Mouse (Mus musculus) hindbrain, embryonic 11.5 days (tissue): ENCODE results near the gene Pcnx2. TPM values are rescaled to one million over a fixed set of nuclear protein-coding genes. Genes with fewer than 3 reads are reported as not detected.

Experiments
- ATAC-seq: fragments of 200-750 bp; cut with Nextera tagmentation; 2 replicates; pipeline ENCODE4 v1.8.0; 2017; ENCODE audit warnings: mild to moderate bottlenecking, moderate TSS enrichment, moderate library complexity; ENCODE audit not compliant: low FRiP score
- DNase-seq: peaks from one replicate; pipeline ENCODE4 v3.0.0-alpha.2; 2015; ENCODE audit warnings: low spot score
- H3K27ac ChIP-seq: fragments of 300-500 bp; sonication (generic); 2 replicates; pipeline ENCODE4 v1.5.1; 2014; ENCODE audit warnings: mild to moderate bottlenecking, low read depth, low read length
- H3K27me3 ChIP-seq: fragments of 300-500 bp; sonication (generic); 2 replicates; pipeline ENCODE4 v1.6.1; 2014; ENCODE audit warnings: mild to moderate bottlenecking, low read length, moderate library complexity, mixed read lengths; ENCODE audit not compliant: control insufficient read depth, insufficient read depth
- H3K36me3 ChIP-seq: fragments of 300-500 bp; sonication (generic); 2 replicates; pipeline ENCODE4 v1.6.1; 2014; ENCODE audit warnings: mild to moderate bottlenecking, low read length, moderate library complexity, mixed read lengths; ENCODE audit not compliant: control insufficient read depth, insufficient read depth
- H3K4me1 ChIP-seq: fragments of 300-500 bp; sonication (generic); replicated peaks from 2 replicates; pipeline ENCODE4 v1.6.1; 2014; ENCODE audit warnings: low read length, mixed read lengths; ENCODE audit not compliant: control insufficient read depth, insufficient read depth
- H3K4me2 ChIP-seq: fragments of 300-500 bp; sonication (generic); replicated peaks from 2 replicates; pipeline ENCODE4 v1.6.1; 2014; ENCODE audit warnings: mild to moderate bottlenecking, low read depth, low read length
- H3K4me3 ChIP-seq: fragments of 300-500 bp; sonication (generic); 2 replicates; pipeline ENCODE4 v1.5.1; 2014; ENCODE audit warnings: low read depth, low read length
- H3K9ac ChIP-seq: fragments of 300-500 bp; sonication (generic); 2 replicates; pipeline ENCODE4 v1.6.1; 2014; ENCODE audit warnings: low read depth, low read length
- H3K9me3 ChIP-seq: fragments of 300-500 bp; sonication (generic); 2 replicates; pipeline ENCODE4 v1.6.1; 2016; ENCODE audit warnings: low read length; ENCODE audit not compliant: control insufficient read depth
- WGBS: fragments of 180-500 bp; shearing (Covaris S2); extraction: QIAGEN DNeasy Blood & Tissue Kit; methylation state at CpG from one replicate; pipeline ENCODE4 v1.1.7; 2014; 5-methylcytosine and 5-hydroxymethylcytosine counted together
- polyA plus RNA-seq: library from polyadenylated mRNA; unstranded; fragments of >200 nt; fragmentation: Nextera tagmentation; extraction: Ambion mirVana; gene quantifications from 2 replicates; pipeline ENCODE4 v1.2.1, GENCODE M21; 2014

Pcnx2 gene
- polyA plus RNA-seq, 1 experiment from 2014 or later, result 0.46 TPM

DNA sequence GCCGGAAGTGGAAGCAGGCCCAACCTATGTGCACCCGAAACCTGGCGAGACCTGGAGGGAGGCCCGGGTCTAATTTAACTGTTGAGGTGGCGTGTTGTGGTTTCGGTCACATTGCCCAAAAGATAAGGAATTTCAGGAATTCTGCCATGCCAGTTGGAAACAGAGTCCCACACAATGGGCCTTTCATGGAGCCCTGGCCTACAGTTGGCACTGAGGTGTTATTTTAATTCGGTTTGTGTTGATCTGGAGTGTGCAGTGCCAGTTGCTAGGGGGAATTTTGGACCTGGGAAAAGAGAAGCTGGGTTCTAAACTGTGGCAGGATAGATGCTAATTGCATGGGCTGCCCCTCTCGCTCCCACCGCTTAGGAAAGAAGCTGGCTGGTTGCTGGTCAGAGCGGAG is 22.2 kb upstream of the Pcnx2 start:
- 71% methylated on average over 10 of the region's 10 CpGs for WGBS
- no peak overlapping the region for H3K4me2 ChIP-seq
- no peaks in the 10 kb centered on the region for H3K27me3 ChIP-seq
- no peaks in the 10 kb centered on the region for H3K9me3 ChIP-seq
- no peak overlapping the region for H3K4me3 ChIP-seq
- no peaks in the 10 kb centered on the region for H3K4me1 ChIP-seq
- H3K36me3 ChIP-seq, result no peaks in the 10 kb centered on the region
- no peak overlapping the region for H3K27ac ChIP-seq
- H3K9ac ChIP-seq, result no peak overlapping the region
- no peak for DNase-seq
- ATAC-seq, result no peak

DNA sequence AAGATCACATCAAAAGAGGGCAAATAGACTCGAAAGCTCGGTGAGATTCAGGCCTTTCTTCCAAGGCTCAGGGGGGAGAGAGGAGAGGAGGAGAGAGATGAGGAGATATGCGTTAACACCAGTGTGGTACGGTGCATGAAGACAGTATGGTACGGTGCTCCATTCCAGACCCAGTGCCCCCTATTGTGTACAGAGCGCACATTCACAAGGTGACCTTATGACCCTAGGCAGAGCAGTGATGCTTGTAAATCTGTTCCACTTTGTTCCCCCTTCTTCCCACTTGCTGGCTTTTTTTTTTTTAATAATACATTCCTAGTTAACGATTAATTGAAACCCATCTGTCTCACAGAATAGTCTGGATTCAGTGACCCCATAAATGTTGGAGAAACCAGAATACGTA is 21.4 kb upstream of the Pcnx2 start:
- Histone ChIP-seq H3K9ac (no peak overlapping the region), H3K27ac (no peak overlapping the region), H3K27me3 (no peaks in the 10 kb centered on the region), H3K4me2 (no peak overlapping the region), H3K36me3 (no peaks in the 10 kb centered on the region), H3K4me1 (no peaks in the 10 kb centered on the region), H3K9me3 (no peaks in the 10 kb centered on the region), H3K4me3 (no peak overlapping the region)
- 35% methylated on average over 8 of the region's 8 CpGs for WGBS
- DNase-seq (peak; percentile 14), ATAC-seq (no peak)

DNA sequence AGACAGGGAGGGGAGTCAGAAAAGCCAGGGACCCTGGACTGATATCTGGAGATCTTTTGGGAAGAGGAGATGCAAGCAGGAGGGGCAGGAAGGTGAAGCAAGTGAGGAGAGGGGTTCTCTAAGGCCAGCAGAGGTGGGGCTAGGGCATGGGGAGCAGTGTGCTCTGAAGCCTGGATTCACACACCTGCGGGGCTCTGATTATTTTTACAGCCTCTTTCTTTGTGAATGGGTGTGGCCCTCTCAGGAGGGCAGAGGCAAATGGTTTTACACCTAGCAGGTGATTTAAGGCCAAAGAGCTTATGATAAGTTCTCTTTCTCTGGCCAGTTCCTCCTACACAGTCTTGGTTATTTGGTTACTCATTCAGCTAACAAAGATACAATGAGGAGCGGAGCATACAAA is 20.6 kb upstream of the Pcnx2 start:
- H3K9ac ChIP-seq, result no peak overlapping the region
- no peaks in the 10 kb centered on the region for H3K4me1 ChIP-seq
- H3K27me3 ChIP-seq, result no peaks in the 10 kb centered on the region
- DNase-seq (no peak), ATAC-seq (no peak)
- 86% methylated on average over 2 of the region's 2 CpGs for WGBS
- no peak overlapping the region for H3K4me3 ChIP-seq
- H3K36me3 ChIP-seq, result no peaks in the 10 kb centered on the region
- H3K9me3 ChIP-seq, result no peaks in the 10 kb centered on the region
- H3K27ac ChIP-seq, result no peak overlapping the region
- H3K4me2 ChIP-seq, result no peak overlapping the region

DNA sequence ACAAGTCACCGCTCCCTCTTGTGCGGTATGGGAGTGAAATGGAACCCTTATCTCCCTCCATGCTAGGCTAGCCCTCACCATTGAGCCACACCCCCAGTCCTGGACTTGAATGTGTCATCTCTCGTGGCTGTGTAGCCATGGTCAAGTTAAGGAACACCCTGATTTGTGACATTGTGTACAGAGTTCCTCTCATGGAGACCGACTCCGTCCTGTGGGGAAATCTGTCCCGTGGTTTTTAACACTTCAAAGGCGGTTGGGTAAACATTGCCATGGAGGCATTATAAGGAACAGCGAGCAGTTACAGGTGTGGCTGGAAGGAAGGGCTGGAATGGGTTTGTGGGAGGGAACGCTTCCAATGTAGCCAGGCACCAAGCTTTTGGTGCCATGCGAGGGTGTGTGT is 18.9 kb upstream of the Pcnx2 start:
- no peak overlapping the region for H3K4me3 ChIP-seq
- WGBS, result 78% methylated on average over 10 of the region's 10 CpGs
- H3K36me3 ChIP-seq, result no peaks in the 10 kb centered on the region
- H3K4me2 ChIP-seq, result no peak overlapping the region
- no peak overlapping the region for H3K9ac ChIP-seq
- H3K27ac ChIP-seq, result no peak overlapping the region
- DNase-seq, result no peak
- no peak for ATAC-seq
- H3K27me3 ChIP-seq, result peaks cover 9% of the 10 kb centered on the region
- no peaks in the 10 kb centered on the region for H3K9me3 ChIP-seq
- no peaks in the 10 kb centered on the region for H3K4me1 ChIP-seq

DNA sequence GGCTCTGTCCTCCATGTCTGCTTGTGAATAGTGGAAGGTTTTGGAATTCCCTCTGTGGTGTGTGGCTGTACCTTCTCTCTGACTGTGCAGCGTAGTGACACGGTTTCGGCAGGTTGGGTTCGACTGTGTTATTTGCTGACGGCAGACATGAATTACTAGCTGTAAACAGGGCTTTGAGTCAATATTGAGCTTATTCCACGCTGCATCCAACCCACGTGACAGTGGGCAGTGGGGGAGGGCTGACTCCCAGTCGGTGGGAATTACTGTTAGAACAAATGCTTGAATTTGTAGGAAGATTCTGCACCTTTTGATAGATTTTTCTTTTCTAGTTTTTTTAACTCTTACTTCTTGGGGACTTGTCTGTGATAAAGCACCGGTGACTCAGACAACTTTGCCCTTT is 16.3 kb upstream of the Pcnx2 start:
- ATAC-seq, result no peak
- Histone ChIP-seq H3K27me3 (peaks cover 36% of the 10 kb centered on the region), H3K4me3 (no peak overlapping the region), H3K4me1 (peaks cover 9% of the 10 kb centered on the region; the same call in 1 of the 2 replicates), H3K27ac (no peak overlapping the region), H3K9ac (no peak overlapping the region), H3K9me3 (no peaks in the 10 kb centered on the region), H3K4me2 (no peak overlapping the region), H3K36me3 (no peaks in the 10 kb centered on the region)
- WGBS, result 90% methylated on average over 9 of the region's 9 CpGs
- no peak for DNase-seq

DNA sequence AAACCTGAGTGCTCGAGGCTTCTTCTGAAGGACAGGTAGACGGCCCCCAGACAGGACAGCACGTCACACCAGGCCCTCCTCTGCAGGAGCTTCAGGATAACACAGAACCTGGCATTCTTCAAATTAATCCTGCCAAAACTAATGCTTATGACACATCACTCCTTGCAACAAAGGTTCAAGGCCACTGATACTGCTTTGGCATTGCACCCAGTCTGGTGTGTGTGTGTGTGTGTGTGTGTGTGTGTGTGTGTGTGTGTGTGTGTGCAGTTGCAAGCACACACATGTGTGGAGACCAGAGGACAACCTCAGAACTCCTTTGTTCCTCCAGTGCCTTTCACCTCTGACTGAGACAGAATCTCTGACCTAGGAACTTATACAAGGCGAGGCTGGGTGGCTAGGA is 15.1 kb upstream of the Pcnx2 start:
- Histone ChIP-seq H3K27ac (no peak overlapping the region), H3K4me1 (peaks cover 9% of the 10 kb centered on the region; the same call in 1 of the 2 replicates), H3K27me3 (peaks cover 45% of the 10 kb centered on the region), H3K9me3 (no peaks in the 10 kb centered on the region), H3K9ac (no peak overlapping the region), H3K4me3 (no peak overlapping the region), H3K36me3 (no peaks in the 10 kb centered on the region), H3K4me2 (no peak overlapping the region)
- ATAC-seq (no peak), DNase-seq (no peak)
- 85% methylated on average over 4 of the region's 4 CpGs for WGBS

DNA sequence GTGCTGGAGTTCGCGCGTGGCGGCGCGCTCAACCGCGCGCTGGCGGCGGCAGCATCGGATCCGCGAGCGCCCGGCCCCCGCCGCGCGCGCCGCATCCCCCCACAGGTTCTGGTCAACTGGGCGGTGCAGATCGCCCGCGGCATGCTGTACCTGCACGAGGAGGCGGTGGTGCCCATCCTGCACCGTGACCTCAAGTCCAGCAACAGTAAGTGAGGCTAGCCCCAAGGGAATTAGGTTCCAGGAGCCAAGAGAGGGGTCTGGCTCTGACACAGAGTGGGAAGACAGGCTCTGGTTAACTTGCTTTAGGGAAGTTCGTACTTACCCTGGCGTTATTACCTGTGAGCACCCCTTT is 13.1 kb upstream of the Pcnx2 start:
- Histone ChIP-seq H3K27me3 (peaks cover 49% of the 10 kb centered on the region), H3K9ac (peak overlapping the region; percentile 28; the same call in 1 of the 2 replicates), H3K4me1 (peaks cover 9% of the 10 kb centered on the region; the same call in 1 of the 2 replicates), H3K36me3 (no peaks in the 10 kb centered on the region), H3K4me3 (peak overlapping the region; percentile 48), H3K27ac (no peak overlapping the region), H3K4me2 (peak overlapping the region; percentile 96), H3K9me3 (no peaks in the 10 kb centered on the region)
- DNase-seq (peak; percentile 39), ATAC-seq (no peak)
- WGBS, result 4% methylated on average over 22 of the region's 31 CpGs

DNA sequence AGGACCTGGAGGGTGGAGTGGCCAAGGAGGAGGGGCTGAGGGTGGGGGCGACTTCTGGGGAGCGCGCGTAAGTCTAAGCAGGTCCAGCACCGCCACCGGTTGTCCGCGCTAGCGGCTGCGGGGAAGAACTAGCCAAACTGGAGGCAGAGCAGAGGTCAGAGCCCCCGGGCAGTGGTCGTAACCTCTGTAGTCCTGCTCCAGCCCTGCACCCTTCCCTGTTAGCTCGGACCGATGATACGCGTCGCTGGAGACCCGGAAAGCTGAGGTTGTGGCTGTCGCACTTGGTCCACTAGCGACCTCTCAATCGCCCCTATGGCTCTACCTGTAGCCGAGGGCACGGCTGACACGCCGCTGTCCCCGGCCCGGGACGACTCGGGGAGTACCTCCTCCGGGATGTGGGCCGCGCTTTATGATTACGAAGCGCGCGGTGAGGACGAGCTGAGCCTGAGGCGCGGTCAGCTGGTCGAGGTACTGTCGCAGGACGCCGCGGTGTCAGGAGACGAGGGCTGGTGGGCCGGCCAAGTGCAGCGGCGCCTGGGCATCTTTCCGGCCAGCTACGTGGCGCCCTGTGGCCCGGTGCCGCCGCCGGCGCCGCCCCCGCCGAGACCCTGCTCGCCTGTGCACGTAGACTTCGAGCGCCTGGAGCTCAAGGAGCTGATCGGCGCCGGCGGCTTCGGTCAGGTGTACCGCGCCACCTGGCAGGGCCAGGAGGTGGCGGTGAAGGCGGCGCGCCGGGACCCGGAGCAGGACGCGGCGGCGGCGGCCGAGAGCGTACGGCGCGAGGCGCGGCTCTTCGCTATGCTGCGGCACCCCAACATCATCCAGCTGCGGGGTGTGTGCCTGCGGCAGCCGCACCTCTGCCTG is 12.5 kb upstream of the Pcnx2 start, which contains the start of gene Map3k21:
Gene Map3k21 (plus strand): TSS at position 86 of the 864 bp plus-strand sequence.
- Histone ChIP-seq H3K4me3 (peak within 1 kb of the TSS; percentile 48), H3K27ac (no peak within 1 kb of the TSS), H3K9me3 (no peaks in the 10 kb centered on the region), H3K4me1 (peaks cover 9% of the 10 kb centered on the region; the same call in 1 of the 2 replicates), H3K4me2 (peak within 1 kb of the TSS; percentile 96), H3K27me3 (peaks cover 49% of the 10 kb centered on the region), H3K9ac (peak within 1 kb of the TSS; percentile 28; the same call in 1 of the 2 replicates), H3K36me3 (no peaks in the 10 kb centered on the region)
- ATAC-seq (no peak), DNase-seq (peak; percentile 48)
- WGBS, result 1% methylated on average over 90 of the region's 93 CpGs
